Mouse (Mus musculus): ENCODE measurements around the gene Cyp27b1. TPM values are rescaled to one million over a fixed set of nuclear protein-coding genes. Genes with fewer than 3 reads are reported as not detected.

Gene Cyp27b1
- total RNA-seq (2021): under 1 TPM; 0.10 to 0.19 TPM
- long read RNA-seq, experiment 1: 0 reads
- long read RNA-seq, experiment 2: 0 reads

- no peak for DNase-seq
These were observed at the start of gene Cyp27b1 for GRCm38 (mm10) chr10:127047954-127048353. Gene Cyp27b1, plus strand, starts transcription at chr10:127048250.

DNA sequence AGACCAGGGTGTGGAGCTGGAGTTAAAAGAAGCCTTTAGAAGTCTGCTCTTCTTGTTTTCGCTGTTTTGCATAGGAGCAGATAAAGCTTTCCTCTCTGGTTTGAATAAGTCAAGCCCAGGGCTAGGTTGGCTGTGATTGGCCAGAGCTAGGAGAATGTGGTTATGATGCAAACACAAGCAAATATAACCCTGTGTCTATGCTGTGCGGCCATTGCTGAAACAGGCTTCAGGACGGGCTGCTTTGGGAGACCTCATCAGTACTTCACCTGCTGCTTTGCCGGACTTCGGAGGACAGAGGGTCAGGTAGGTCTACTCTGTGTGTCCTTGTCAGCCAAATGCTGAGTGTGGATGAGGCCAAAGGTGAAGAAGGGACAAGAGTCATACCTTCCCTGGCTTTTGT is 47.5 kb upstream of the Cyp27b1 start, which contains the start of gene Avil:
Gene Avil (plus strand): TSS at position 181 of the 400 bp plus-strand sequence.
- DNase-seq: no peak

DNA sequence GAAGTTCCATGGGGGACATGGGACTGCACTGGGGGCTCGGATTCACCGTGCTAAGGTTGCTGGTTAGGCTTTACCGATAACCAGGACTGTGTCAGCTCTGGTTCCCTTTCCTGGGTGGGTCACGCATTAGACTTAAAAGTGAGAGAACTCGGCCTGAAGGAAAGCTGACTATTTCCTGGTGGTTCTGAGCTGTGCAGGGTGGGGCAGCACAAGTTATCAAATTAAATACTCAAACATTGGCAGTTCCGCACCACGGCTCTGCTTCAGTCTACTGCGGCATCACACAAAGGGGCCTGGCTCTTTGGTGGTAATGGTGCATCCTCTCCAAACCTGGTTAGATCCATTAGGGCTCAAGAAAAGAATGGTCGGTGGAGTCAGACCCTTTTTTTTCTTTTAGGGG is 46.8 kb upstream of the Cyp27b1 start:
- DNase-seq: no peak

DNA sequence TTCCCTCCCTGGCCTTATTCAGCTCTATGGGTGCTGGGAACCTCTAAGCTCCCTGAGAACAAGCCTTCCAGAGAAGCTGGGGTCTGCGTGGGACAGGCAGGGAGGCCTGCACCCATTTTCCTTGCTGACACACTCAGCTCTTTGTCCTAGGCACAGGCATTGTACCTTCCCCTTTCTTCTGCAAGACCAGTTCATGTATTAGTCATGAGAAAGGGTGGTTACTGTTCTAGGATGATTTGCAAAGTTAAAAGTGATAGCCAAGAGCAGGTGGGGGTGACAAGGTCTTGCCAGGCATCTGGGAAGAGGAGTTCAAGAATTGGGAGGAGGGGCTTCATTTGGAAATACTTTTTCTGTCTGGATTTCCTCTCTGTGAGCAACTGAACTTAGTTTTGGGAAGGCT is 46.0 kb upstream of the Cyp27b1 start:
- no peak for DNase-seq

GRCm38 (mm10) chr10:127002765-127003164 is 45.3 kb upstream of the Cyp27b1 start:
- no peak for DNase-seq

- DNase-seq: no peak
These were observed 44.7 kb upstream of the Cyp27b1 start for GRCm38 (mm10) chr10:127003334-127003733.

- DNase-seq: no peak
These were observed 44.2 kb upstream of the Cyp27b1 start for GRCm38 (mm10) chr10:127003806-127004205.

DNA sequence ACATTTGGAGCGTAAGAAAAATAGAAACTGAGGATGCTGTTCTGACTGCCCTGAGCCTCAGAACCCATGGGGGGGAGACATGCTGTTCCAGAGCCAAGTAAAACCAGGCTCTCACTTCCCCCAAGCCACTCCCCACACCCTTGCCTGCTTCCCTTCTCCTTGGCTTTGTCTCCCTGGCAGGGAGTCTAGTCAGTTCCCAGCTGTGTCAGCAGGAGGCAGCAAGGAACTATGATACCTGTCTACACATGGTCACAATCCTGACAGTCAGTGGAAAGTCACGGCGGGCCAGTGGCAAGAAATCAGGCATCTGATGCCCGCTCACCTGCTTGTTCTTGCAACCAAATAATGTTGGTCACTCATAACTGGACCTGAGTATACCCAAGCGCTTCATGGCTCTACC is 31.6 kb upstream of the Cyp27b1 start:
- DNase-seq: no peak

GRCm38 (mm10) chr10:127017071-127017470 is 31.0 kb upstream of the Cyp27b1 start:
- no peak for DNase-seq

DNA sequence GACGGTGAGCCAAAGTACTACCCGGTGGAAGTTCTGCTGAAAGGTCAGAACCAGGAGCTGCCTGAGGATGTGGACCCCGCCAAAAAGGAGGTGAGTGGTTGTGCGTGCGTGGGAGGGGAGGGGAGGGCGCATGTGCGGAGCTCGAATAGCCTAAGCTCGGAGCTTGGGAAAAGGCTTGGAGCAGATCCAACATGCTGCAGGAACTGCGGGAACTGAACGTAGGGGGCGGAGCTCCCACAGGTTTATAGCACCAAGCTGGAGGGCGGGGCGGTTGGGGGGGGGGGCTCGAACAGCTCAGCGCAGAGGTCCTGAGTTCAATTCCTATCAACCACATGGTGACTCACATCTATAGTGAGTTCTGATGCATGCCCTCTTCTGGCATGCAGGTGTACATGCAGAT is 29.6 kb upstream of the Cyp27b1 start:
- DNase-seq: no peak

GRCm38 (mm10) chr10:127030336-127031296 is 17.4 kb upstream of the Cyp27b1 start, which contains the start of gene Tsfm:
Gene Tsfm, minus strand, starts transcription at chr10:127030840.
- DNase-seq: peak; percentile 86

DNA sequence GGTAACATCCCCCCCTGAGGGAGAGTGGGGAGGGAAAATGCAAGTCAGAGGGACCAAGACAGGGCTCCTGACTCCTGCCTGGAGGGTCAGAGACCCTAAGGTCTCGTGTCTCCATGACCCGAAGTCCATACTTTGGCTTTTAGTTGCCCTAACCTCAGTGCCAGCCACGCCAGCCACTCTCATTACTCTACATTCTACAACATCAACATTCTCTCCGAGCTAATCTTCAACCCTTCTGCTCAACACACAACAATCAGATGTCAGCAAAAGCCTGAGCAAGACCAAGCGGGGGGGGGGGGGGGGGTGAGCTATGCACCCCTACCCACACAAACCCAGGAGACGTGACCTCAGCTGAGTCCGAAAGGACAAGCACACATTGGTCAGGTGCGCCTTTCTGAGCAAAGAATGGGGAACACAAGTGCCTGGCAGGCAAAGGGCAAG is 14.7 kb upstream of the Cyp27b1 start:
- no peak for DNase-seq

DNA sequence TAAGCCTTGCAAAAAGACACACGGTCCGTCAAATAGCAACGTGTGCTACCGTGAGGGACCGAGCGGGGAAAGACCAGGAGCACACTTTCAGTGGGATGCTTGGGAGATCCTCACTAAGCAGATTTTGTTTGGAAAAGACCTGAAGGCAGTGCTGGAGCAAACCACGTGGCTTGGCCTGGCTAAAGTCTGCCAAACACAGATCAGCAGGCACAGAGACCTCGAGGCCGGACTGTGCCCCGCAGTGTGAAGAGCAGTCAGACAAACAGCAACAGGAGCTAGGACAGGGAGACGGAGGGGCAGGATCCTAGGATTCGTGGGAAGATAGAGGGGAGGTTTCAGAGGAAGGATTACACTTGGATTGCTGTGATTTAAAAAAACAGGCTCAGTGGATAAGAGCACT is 11.8 kb upstream of the Cyp27b1 start:
- DNase-seq: no peak

GRCm38 (mm10) chr10:127037641-127038040 is 10.4 kb upstream of the Cyp27b1 start:
- no peak for DNase-seq

- no peak for DNase-seq
These were observed 7.4 kb upstream of the Cyp27b1 start for GRCm38 (mm10) chr10:127040569-127041214.

DNA sequence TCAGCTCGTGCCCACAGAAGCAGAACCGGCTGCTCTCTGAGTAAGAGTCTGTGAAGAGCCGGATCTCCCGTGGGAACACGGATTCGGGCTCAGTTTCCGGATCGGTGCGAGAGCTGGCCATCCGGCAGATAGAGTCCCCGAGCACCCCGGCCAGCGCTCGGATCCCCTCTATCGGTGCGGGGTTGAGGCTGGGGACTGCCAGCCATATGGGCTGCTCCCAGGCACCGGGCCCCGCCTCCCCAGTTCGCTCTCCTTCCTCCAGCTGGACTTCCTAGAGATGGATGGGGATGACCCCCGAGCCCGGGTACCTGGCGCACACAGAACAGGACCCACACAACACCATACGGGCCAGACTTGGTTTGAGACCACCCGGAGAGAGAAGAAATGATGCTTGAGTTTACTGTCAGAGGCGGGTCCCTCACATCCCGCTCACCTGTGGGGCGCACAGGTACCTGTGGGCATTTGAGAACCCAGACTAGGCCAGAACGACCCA is 6.7 kb upstream of the Cyp27b1 start, which contains the start of the genes Mettl1 and Eef1akmt3:
Gene Mettl1 (plus strand): TSS at position 141 of the 493 bp plus-strand sequence.
Gene Eef1akmt3 (minus strand): TSS at position 240 of the 493 bp plus-strand sequence.
- DNase-seq: peak; percentile 32

DNA sequence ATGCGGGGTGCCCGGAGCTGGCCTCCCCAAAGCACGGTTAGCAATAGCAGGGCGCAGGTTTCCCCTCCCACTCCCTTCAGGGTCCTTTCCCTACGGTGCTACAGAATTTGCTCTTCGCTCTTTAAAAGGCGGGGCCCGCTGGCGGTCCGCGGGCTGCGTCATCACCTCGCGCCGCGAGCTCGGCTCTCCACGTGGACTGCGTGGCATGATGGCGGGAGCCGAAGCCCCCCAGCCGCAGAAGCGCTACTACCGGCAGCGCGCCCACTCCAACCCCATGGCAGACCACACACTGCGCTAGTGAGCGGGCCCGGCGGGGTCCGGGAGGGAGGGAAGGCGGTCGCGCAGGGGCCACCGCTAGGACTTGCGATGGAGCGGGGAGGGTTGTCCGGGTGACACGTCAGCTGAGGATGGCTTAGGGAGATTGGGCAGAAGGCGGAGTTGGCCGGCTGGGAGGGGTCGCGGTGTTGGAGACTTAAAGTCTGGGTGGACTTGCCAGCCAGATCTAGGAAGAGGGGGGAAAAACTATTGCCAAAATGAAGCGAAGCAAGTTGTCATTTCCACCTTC is 6.2 kb upstream of the Cyp27b1 start:
- peak; percentile 83 for DNase-seq

DNA sequence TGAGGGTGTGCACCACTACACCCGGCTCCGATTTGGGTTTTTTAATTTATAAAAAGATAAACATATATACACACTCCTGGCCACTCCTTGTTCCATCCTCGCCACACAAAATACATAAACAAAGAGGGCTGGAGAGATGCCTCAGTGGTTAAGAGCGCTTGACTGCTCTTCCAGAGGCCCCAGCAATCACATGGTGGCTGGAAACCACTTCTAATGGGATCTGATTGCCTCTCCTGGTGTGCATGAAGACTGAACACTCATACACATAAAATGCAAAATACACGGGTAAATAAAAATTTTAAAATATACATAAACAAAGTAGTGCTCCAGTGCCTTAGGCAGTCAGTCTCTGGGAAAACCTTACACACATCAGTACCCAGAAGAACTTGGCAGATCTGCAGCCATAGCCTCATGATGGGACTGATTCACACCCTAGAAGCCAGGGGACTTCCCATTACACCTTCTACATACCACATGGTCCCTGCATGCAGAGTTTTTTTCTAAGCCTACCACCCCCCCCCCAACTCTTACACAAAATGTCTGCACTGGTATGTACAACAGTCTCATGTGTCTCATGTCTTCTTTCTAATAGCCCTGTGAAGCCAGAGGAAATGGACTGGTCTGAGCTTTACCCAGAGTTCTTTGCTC is 5.5 kb upstream of the Cyp27b1 start:
- no peak for DNase-seq

GRCm38 (mm10) chr10:127043187-127043586 is 4.9 kb upstream of the Cyp27b1 start:
- DNase-seq: no peak

DNA sequence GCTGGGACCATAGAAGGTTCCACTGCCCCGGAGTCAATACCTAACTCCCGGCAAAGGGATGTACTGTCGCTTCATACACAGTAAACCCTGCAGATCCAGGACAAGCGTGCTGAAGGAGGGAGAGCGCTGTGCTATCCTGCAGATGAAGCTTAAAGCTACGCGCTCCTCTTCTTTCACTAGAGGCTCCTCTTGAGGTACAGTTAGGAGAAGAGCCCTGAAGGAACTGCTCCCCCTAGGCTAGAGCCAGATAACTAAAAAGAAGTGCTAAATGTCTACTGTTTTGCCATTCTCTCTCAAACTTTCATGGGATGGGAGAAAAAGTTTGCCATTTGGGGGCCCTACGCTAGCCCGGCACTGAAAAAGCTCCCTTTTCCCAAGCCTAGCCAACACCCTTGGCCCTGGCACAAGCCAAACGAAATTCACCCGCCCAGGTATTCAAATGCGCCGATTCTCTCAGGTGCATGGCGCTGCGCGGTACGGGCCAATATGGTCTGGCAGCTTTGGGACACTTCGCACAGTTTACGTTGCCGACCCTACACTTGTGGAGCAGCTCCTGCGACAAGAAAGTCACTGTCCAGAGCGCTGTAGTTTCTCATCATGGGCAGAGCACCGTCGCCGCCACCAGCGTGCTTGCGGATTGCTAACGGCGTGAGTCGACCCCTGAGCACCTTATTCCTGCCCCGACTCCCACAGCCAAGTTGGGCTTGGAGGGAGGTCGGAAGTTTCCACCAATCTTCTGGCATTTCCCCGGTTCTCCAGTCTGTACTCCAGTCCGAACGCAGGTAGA is 751 bp downstream of the Cyp27b1 start:
- no peak for DNase-seq
